Mouse (Mus musculus) heart, embryonic 14.5 days (tissue): ENCODE results near the gene Calhm1. TPM values are rescaled to one million over a fixed set of nuclear protein-coding genes. Genes with fewer than 3 reads are reported as not detected.

Experiments used
- ATAC-seq: fragments of 200-750 bp; cut with Nextera tagmentation; 2 replicates; pipeline ENCODE4 v1.8.0; 2017; ENCODE audit warnings: low read depth, moderate TSS enrichment; ENCODE audit not compliant: insufficient number of reproducible peaks, insufficient read depth, low FRiP score
- H3K27ac ChIP-seq, 2 experiments: fragments of 200-500 bp in 1 of 2; fragments of 300-500 bp in 1 of 2; sonication (generic) in 1 of 2; replicated peaks in 1 of 2; 2 replicates each; pipeline ENCODE4 v1.5.1; 2012 to 2014; ENCODE audit warnings: low read depth in 2 of 2, low read length in 2 of 2, control low read depth in 1 of 2, mild to moderate bottlenecking in 1 of 2, mixed read lengths in 1 of 2; ENCODE audit not compliant: control insufficient read depth in 1 of 2, insufficient read depth in 1 of 2
- H3K27me3 ChIP-seq: fragments of 300-500 bp; sonication (generic); 2 replicates; pipeline ENCODE4 v1.6.1; 2014; ENCODE audit warnings: mild to moderate bottlenecking, low read length, control low read depth; ENCODE audit not compliant: control insufficient read depth, insufficient read depth
- H3K36me3 ChIP-seq: fragments of 300-500 bp; sonication (generic); 2 replicates; pipeline ENCODE4 v1.6.1; 2014; ENCODE audit warnings: mild to moderate bottlenecking, control low read depth, low read length, mixed read lengths; ENCODE audit not compliant: control insufficient read depth, insufficient read depth
- H3K4me1 ChIP-seq, 2 experiments: fragments of 200-500 bp in 1 of 2; fragments of 300-500 bp in 1 of 2; sonication (generic) in 1 of 2; 2 replicates each; pipeline ENCODE4 v1.6.1; 2012 to 2014; ENCODE audit warnings: low read length in 2 of 2, control low read depth in 1 of 2, mixed read lengths in 1 of 2; ENCODE audit not compliant: control insufficient read depth in 2 of 2, insufficient read depth in 2 of 2
- H3K4me2 ChIP-seq: fragments of 300-500 bp; sonication (generic); 2 replicates; pipeline ENCODE4 v1.6.1; 2014; ENCODE audit warnings: mild to moderate bottlenecking, low read length
- H3K4me3 ChIP-seq, 2 experiments: fragments of 200-500 bp in 1 of 2; fragments of 300-500 bp in 1 of 2; sonication (generic) in 1 of 2; 2 replicates each; pipeline ENCODE4 v1.5.1; 2012 to 2014; ENCODE audit warnings: low read length in 2 of 2, mild to moderate bottlenecking in 2 of 2, control low read depth in 1 of 2, low read depth in 1 of 2, moderate library complexity in 1 of 2; ENCODE audit not compliant: control insufficient read depth in 1 of 2, insufficient read depth in 1 of 2
- H3K9ac ChIP-seq: fragments of 300-500 bp; sonication (generic); 2 replicates; pipeline ENCODE4 v1.6.1; 2014; ENCODE audit warnings: mild to moderate bottlenecking, low read length
- H3K9me3 ChIP-seq: fragments of 300-500 bp; sonication (generic); 2 replicates; pipeline ENCODE4 v1.6.1; 2016; ENCODE audit warnings: low read length, control low read depth; ENCODE audit not compliant: control insufficient read depth
- WGBS: fragments of 180-500 bp; shearing (Covaris S2); extraction: QIAGEN DNeasy Blood & Tissue Kit; methylation state at CpG from one replicate; pipeline ENCODE4 v1.1.7; 2014; 5-methylcytosine and 5-hydroxymethylcytosine counted together
- polyA plus RNA-seq: library from polyadenylated mRNA; unstranded; fragments of >200 nt; fragmentation: Nextera tagmentation; extraction: Ambion mirVana; gene quantifications from 2 replicates; pipeline ENCODE4 v1.2.1, GENCODE M21; 2014

Gene Calhm1
- polyA plus RNA-seq, 1 experiment from 2014 or later: not detected

DNA sequence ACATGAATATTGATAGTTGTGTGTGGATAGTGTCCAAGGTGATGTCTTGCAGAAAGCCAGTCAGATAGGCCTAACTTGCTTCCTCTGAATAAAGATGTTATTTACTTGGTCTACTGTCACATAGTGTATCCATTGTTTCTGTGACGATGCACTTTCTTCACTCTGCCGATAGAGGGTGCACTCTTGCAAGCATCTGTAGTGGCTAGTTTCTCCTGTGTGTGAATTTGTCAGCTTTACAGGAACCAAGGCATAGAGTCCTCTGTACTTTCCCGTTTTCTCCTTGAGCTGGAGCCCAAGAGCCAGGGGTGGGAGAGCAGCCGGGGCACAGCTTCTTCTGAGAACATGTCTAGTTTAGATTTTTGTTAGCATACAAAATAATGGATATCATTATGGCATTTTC, 23.0 kb downstream of the Calhm1 start:
- ATAC-seq: no peak
- H3K27ac ChIP-seq: no peak overlapping the region
- 46% methylated on average over 4 of the region's 4 CpGs for WGBS
- no peak overlapping the region for H3K4me3 ChIP-seq
- peaks cover 5 to 11% of the 10 kb centered on the region in 2 experiments; a peak in 2 of 4 replicates for H3K4me1 ChIP-seq
- no peak overlapping the region for H3K4me2 ChIP-seq
- no peak overlapping the region for H3K9ac ChIP-seq
- H3K36me3 ChIP-seq: peaks cover 78% of the 10 kb centered on the region
- no peaks in the 10 kb centered on the region for H3K9me3 ChIP-seq
- H3K27me3 ChIP-seq: no peaks in the 10 kb centered on the region

DNA sequence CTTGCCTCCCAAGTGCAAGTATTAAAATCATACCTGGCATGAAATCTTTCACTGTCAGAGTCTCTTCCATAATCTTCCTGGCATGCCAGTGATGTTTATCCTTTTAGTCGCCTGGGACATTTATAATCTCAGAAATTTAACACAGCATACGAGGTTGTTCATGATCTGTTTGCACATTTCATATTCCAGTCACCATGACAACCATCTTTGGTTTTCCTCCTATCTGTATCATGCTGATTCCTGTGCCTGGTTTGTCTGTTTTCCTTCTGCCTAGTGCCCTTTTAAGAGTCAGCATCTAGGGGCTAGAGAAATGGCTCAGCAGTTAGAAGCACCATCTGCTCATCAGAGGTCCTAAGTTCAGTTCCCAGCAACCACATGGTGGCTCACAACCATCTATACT, 25.4 kb downstream of the Calhm1 start:
- Histone ChIP-seq H3K27ac (no peak overlapping the region), H3K4me3 (no peak overlapping the region), H3K9ac (no peak overlapping the region), H3K9me3 (no peaks in the 10 kb centered on the region), H3K27me3 (no peaks in the 10 kb centered on the region), H3K4me2 (no peak overlapping the region), H3K4me1 (peaks cover 0 to 5% of the 10 kb centered on the region in 2 experiments; a peak in 1 of 4 replicates), H3K36me3 (peaks cover 78% of the 10 kb centered on the region)
- ATAC-seq: no peak
- 80% methylated on average over 2 of the region's 2 CpGs for WGBS

DNA sequence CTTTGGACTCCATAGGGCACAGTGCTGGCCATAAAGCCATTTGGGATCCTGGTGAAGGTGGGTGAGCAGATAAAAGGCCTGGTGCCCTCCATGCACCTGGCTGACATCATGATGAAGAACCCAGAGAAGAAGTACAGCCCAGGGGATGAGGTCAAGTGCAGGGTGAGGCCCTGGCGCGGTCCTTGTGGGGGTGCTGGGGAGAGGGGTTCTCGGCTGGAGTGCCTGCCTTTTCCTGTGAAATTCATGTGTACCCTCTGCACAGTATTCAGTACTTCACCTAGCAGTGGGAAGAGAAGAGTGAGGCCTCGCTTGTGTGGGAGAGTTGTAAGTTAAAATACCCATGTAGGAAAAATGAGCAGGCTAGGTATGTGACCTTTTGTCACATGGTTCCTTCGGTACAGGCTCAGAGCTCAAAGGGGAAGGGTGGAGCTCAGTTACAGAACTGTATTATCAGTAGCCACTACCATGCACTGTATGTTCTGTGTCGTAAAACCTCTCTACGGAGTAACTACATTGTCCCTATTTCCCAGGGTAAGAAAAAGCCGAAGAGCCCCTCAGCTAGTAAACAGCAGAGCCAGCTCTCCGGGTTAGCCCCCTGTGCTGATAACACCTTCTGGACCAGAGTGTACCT, 39.3 kb downstream of the Calhm1 start:
- H3K4me2 ChIP-seq: no peak overlapping the region

DNA sequence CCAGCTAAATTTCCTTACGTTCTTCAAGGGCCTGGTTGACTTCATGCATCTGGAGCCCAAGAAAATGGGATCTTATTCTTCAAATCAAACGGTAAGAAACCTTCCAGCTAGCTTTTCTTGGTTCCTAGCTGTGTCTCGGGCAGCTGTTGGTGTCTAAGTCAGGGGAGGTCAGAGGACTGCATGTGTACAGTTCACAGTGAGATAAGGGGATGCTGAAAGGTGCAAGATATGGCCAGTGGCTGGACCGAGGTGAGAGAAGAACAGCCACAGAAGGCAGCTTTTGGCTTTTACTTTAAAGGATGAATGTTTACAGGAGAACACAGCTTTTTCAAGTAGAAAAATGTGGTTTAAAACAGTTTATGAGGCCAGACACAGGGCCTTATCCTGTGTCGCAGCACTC, 43.0 kb downstream of the Calhm1 start:
- no peaks in the 10 kb centered on the region for H3K9me3 ChIP-seq
- no peaks in the 10 kb centered on the region for H3K27me3 ChIP-seq
- H3K27ac ChIP-seq: no peak overlapping the region
- H3K36me3 ChIP-seq: peaks cover 97% of the 10 kb centered on the region
- H3K4me1 ChIP-seq: no peaks in the 10 kb centered on the region
- no peak overlapping the region for H3K4me3 ChIP-seq
- 68% methylated on average over 5 of the region's 5 CpGs for WGBS
- ATAC-seq: no peak
- no peak overlapping the region for H3K9ac ChIP-seq
- H3K4me2 ChIP-seq: no peak overlapping the region

More for the DNA sequence above, 39.3 kb downstream of the Calhm1 start:
- no peak overlapping the region for H3K27ac ChIP-seq
- no peaks in the 10 kb centered on the region for H3K4me1 ChIP-seq
- no peaks in the 10 kb centered on the region for H3K27me3 ChIP-seq
- 83% methylated on average over 9 of the region's 9 CpGs for WGBS
- H3K36me3 ChIP-seq: peaks cover 97% of the 10 kb centered on the region
- no peak for ATAC-seq
- no peak overlapping the region for H3K9ac ChIP-seq
- no peaks in the 10 kb centered on the region for H3K9me3 ChIP-seq
- no peak overlapping the region for H3K4me3 ChIP-seq

Other genes starting within 250 kb of the Calhm1 start
- gene Ina, start 129.6 kb downstream of the Calhm1 start, polyA plus RNA-seq: 0.30 TPM in 1 of 2 replicates, not detected in the other
- gene Nt5c2, start 129.1 kb downstream of the Calhm1 start, polyA plus RNA-seq: 115 and 126 TPM in 2 replicates
- 8.8 and 11.0 TPM in 2 replicates for gene Pcgf6, start 93.3 kb downstream of the Calhm1 start, polyA plus RNA-seq
- gene Taf5, start 76.5 kb downstream of the Calhm1 start, polyA plus RNA-seq: 5.4 and 5.7 TPM in 2 replicates
- gene Usmg5, start 53.6 kb downstream of the Calhm1 start, polyA plus RNA-seq: 2,728 and 2,838 TPM in 2 replicates
- 4.6 and 5.3 TPM in 2 replicates for gene Pdcd11, start 53.5 kb downstream of the Calhm1 start, polyA plus RNA-seq
- 1.7 and 2.4 TPM in 2 replicates for gene Calhm2, start 6.0 kb downstream of the Calhm1 start, polyA plus RNA-seq
- not detected in 2 replicates for gene Calhm3, start 13.5 kb upstream of the Calhm1 start, polyA plus RNA-seq
- 1.3 and 1.4 TPM in 2 replicates for gene Neurl1a, start 34.6 kb upstream of the Calhm1 start, polyA plus RNA-seq